Mouse (Mus musculus): ENCODE results near the gene Lrch3. TPM values are rescaled to one million over a fixed set of nuclear protein-coding genes. Genes with fewer than 3 reads are reported as not detected.
A peak's percentile ranks its signal among the peaks of the same experiment; 100 is the strongest.
"Not testable (repeated sequence)": the region's sequence is repeated elsewhere in the genome, so short reads cannot be mapped to it uniquely, and the experiment has no call there.

The Lrch3 gene
- total and polyA plus RNA-seq, 2 experiments from 2014 or later, result 19.6 to 50.3 TPM

DNA sequence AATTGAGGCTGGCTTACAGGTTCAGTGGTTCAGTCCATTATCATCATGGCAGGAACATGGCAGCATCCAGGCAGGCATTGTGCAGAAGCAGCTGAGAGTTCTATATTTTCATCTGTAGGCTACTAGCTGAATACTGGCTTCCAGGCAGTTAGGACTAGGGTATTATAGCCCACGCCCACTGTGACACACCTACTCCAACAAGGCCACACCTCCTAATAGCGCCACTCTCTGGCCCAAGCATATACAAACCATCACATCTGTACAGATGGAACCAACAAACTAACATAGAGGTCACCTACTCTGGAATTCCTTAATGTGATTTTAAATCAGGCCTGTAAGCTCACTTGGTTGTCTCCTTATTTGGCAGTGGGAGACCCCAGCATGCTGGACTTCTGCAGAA is 134.8 kb downstream of the Lrch3 start:
- Histone ChIP-seq H3K27ac (ENCODE audit: low read depth, low read length) (no peak overlapping the region), H3K9me3 (ENCODE audit: low read length) (no peaks in the 10 kb centered on the region), H3K9ac (no peak overlapping the region), H3K27me3 (ENCODE audit: insufficient read depth, low read length) (no peaks in the 10 kb centered on the region), H3K4me2 (ENCODE audit: low read depth) (no peak overlapping the region), H3K4me3 (ENCODE audit: low read depth, low read length) (no peak overlapping the region), H3K4me1 (ENCODE audit: insufficient read depth) (no peaks in the 10 kb centered on the region), H3K36me3 (ENCODE audit: insufficient read depth) (no peaks in the 10 kb centered on the region)
- WGBS, result 80% methylated on average over 2 of the region's 2 CpGs
- no peak for ATAC-seq
- no peak for DNase-seq
- TF ChIP-seq CTCF (IDR thresholded peaks at IDR 0.05; ENCODE audit: low read depth), result no peak

DNA sequence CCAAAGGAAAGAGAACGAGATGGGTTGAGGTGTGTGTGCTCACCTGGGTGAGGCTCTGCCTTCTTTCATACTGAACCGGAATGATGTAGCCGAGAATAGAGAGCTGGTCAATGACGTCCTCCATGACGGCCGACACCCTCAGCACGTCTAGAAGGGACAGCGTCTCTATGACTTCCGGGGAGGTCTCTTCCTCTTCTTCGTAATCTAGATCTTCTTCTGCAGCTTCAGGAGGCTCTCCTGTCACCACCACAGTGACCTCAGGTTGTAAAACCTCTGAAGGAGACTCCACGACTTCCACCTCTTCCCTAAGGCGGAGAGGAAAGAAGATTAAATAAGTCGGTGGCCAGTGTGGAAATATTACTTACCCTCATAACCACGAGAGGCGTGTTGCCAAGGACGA is 135.9 kb downstream of the Lrch3 start:
- ATAC-seq, result no peak
- no peak for DNase-seq
- no peak overlapping the region for H3K4me3 ChIP-seq (ENCODE audit: low read depth, low read length)
- H3K36me3 ChIP-seq (ENCODE audit: insufficient read depth), result no peaks in the 10 kb centered on the region
- no peak overlapping the region for H3K27ac ChIP-seq (ENCODE audit: low read depth, low read length)
- WGBS, result 94% methylated on average over 16 of the region's 16 CpGs
- no peak overlapping the region for H3K4me2 ChIP-seq (ENCODE audit: low read depth)
- no peak for TF ChIP-seq CTCF (IDR thresholded peaks at IDR 0.05; ENCODE audit: low read depth)
- H3K9ac ChIP-seq, result no peak overlapping the region
- H3K9me3 ChIP-seq (ENCODE audit: low read length), result no peaks in the 10 kb centered on the region
- H3K27me3 ChIP-seq (ENCODE audit: insufficient read depth, low read length), result no peaks in the 10 kb centered on the region
- no peaks in the 10 kb centered on the region for H3K4me1 ChIP-seq (ENCODE audit: insufficient read depth)

DNA sequence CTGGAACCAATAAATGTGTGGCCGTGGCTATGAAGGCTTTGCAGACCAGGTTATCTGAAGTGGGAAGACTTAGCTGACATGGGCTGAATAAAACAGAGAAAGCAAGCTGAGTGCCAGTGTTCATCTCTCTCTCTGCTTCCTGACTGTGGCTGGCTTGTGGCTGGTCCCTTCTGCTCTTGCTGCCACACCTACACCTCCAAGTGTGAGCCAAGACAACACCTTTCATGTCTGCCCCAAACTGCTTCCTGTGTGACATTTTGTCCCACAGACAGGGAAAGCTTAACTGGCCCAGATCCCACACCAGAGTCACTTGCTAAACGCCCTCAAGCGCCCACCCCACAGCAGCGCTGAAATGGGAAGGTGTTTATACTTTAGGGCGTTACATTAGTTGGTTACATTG is 139.2 kb downstream of the Lrch3 start:
- H3K4me2 ChIP-seq (ENCODE audit: low read depth), result no peak overlapping the region
- TF ChIP-seq CTCF (IDR thresholded peaks at IDR 0.05; ENCODE audit: low read depth), result no peak
- no peak overlapping the region for H3K4me3 ChIP-seq (ENCODE audit: low read depth, low read length)
- DNase-seq (no peak), ATAC-seq (no peak)
- no peaks in the 10 kb centered on the region for H3K9me3 ChIP-seq (ENCODE audit: low read length)
- no peaks in the 10 kb centered on the region for H3K36me3 ChIP-seq (ENCODE audit: insufficient read depth)
- H3K27ac ChIP-seq (ENCODE audit: low read depth, low read length), result no peak overlapping the region
- WGBS, result 72% methylated on average over 5 of the region's 5 CpGs
- no peak overlapping the region for H3K9ac ChIP-seq
- peaks cover 4% of the 10 kb centered on the region; the same call in 1 of the 2 replicates for H3K4me1 ChIP-seq (ENCODE audit: insufficient read depth)
- H3K27me3 ChIP-seq (ENCODE audit: insufficient read depth, low read length), result no peaks in the 10 kb centered on the region

DNA sequence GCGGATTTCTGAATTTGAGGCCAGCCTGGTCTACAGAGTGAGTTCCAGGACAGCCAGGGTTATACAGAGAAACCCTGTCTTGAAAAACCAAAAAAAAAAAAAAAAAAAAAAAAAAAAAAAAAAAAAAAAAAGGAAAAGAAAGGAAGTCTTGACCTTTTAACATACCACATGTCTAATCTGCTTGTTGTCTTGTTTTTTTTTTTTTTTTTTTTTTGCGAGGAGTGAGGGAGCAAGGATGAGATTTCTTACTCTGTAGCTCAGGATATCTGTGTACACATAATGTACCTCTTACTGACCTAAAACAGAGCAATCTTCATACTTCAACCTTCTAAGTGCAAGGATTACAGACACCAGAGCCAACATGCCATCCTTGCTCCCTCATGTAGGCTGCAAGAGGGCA is 141.0 kb downstream of the Lrch3 start:
- not testable (repeated sequence) for H3K36me3 ChIP-seq (ENCODE audit: insufficient read depth); H3K9me3 ChIP-seq (ENCODE audit: low read length); ATAC-seq; H3K9ac ChIP-seq; H3K4me2 ChIP-seq (ENCODE audit: low read depth); H3K27ac ChIP-seq (ENCODE audit: low read depth, low read length); H3K27me3 ChIP-seq (ENCODE audit: insufficient read depth, low read length); DNase-seq; H3K4me3 ChIP-seq (ENCODE audit: low read depth, low read length); H3K4me1 ChIP-seq (ENCODE audit: insufficient read depth)
- 91% methylated on average over 2 of the region's 2 CpGs for WGBS

DNA sequence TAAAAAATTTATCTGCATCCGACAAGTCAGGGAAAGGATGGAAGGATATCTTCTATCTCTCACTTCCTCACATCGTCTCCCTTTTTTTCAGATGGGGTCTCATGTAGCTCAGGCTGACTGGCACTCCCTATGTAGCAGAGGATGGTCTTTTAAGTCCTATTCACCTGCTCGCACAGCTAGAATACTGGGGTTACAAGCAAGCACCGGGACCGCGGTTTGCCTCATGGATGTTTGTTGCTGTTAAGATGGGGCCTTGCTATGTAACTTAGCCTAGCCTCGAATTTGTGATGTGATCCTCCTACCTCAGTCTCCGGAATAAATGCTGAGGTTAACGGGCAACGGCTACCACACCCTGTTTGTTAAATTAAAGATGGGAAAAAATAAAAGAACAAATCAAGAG is 141.8 kb downstream of the Lrch3 start:
- H3K4me3 ChIP-seq (ENCODE audit: low read depth, low read length), result peak overlapping the region; percentile 93
- H3K4me1 ChIP-seq (ENCODE audit: insufficient read depth), result peaks cover 5% of the 10 kb centered on the region; the same call in 1 of the 2 replicates
- no peaks in the 10 kb centered on the region for H3K27me3 ChIP-seq (ENCODE audit: insufficient read depth, low read length)
- no peak for DNase-seq
- peak overlapping the region; percentile 89; the same call in 1 of the 2 replicates for H3K9ac ChIP-seq
- no peak overlapping the region for H3K27ac ChIP-seq (ENCODE audit: low read depth, low read length)
- 18% methylated on average over 10 of the region's 10 CpGs for WGBS
- no peak for TF ChIP-seq CTCF (IDR thresholded peaks at IDR 0.05; ENCODE audit: low read depth)
- no peaks in the 10 kb centered on the region for H3K9me3 ChIP-seq (ENCODE audit: low read length)
- H3K4me2 ChIP-seq (ENCODE audit: low read depth), result peak overlapping the region; percentile 57
- no peak for ATAC-seq
- peaks cover 16% of the 10 kb centered on the region; the same call in 1 of the 2 replicates for H3K36me3 ChIP-seq (ENCODE audit: insufficient read depth)

DNA sequence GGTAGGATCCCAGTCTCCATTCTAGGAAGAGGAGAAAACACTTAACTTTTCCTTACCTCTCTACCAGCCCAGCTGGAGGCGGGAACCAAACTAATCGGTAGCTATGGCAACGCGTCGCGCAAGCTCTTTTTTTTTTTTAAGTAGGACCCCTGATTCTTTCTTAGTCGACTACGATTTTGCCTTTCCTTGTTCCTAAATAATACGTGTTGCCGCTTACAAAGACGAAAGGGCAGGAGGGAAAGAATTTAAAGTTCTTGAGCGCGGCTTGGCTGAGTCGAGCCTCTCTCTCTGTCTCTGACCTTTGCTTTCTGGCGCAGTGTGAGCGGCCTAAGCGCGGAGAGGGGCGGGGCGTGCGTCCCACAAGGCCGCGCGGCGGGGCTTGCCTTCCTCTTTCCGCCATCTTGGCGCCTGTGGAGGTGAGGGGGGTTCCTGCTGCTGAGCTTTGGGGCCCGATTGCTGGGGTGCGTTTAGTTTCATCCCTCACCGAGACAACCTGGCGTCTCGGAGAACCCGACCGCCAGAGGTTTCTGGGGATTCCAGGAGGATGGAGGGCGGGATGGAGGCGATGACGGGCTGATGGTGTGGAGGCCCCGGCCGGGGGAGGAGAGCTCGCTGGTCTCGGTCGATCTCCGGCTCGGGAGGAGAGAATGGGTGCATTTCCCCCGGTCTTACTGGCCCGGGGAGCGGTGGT is 142.3 kb downstream of the Lrch3 start, which contains the start of the genes Iqcg and Rpl35a:
Gene Iqcg (minus strand): TSS at position 124 of the 691 bp plus-strand sequence.
Gene Rpl35a (plus strand): TSS at position 359 of the 691 bp plus-strand sequence.
- Histone ChIP-seq H3K27ac (ENCODE audit: low read depth, low read length) (peak within 1 kb of the TSS; percentile 92), H3K36me3 (ENCODE audit: insufficient read depth) (peaks cover 19% of the 10 kb centered on the region; the same call in 1 of the 2 replicates), H3K27me3 (ENCODE audit: insufficient read depth, low read length) (no peaks in the 10 kb centered on the region), H3K9ac (peak within 1 kb of the TSS; percentile 89), H3K4me3 (ENCODE audit: low read depth, low read length) (peak within 1 kb of the TSS; percentile 93), H3K4me1 (ENCODE audit: insufficient read depth) (peaks cover 5% of the 10 kb centered on the region; the same call in 1 of the 2 replicates), H3K4me2 (ENCODE audit: low read depth) (peak within 1 kb of the TSS; percentile 57), H3K9me3 (ENCODE audit: low read length) (no peaks in the 10 kb centered on the region)
- under 1% methylated on average over 45 of the region's 47 CpGs for WGBS
- no peak for TF ChIP-seq CTCF (IDR thresholded peaks at IDR 0.05; ENCODE audit: low read depth)
- peak; percentile 98 for DNase-seq
- peak; percentile 96 for ATAC-seq

DNA sequence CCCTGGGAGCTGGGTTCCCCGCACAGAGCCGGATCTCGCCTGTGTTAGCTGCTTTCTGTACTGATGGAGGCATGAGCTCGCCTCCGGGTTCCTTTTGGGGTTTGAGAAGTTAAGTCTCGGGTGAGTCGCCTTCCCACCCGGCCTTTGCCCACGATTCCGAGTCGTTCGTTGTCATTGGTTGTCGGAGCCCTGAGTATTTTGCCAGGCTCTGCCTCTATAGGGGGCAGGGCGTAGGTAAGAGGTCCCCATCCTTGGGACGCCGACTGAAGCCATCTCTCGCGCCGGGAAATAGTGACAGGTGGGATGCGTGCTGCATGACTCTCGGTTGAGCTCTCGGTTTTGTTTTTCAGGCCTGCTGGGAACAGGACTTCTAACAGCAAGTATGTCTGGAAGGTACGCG is 142.9 kb downstream of the Lrch3 start:
- Histone ChIP-seq H3K4me2 (ENCODE audit: low read depth) (peak overlapping the region; percentile 57), H3K9ac (peak overlapping the region; percentile 89), H3K9me3 (ENCODE audit: low read length) (no peaks in the 10 kb centered on the region), H3K4me1 (ENCODE audit: insufficient read depth) (peaks cover 5% of the 10 kb centered on the region; the same call in 1 of the 2 replicates), H3K27me3 (ENCODE audit: insufficient read depth, low read length) (no peaks in the 10 kb centered on the region), H3K4me3 (ENCODE audit: low read depth, low read length) (peak overlapping the region; percentile 93), H3K27ac (ENCODE audit: low read depth, low read length) (peak overlapping the region; percentile 92), H3K36me3 (ENCODE audit: insufficient read depth) (peaks cover 19% of the 10 kb centered on the region; the same call in 1 of the 2 replicates)
- ATAC-seq, result peak; percentile 42; the same call in 1 of the 2 replicates
- TF ChIP-seq CTCF (IDR thresholded peaks at IDR 0.05; ENCODE audit: low read depth), result no peak
- DNase-seq, result no peak
- WGBS, result under 1% methylated on average over 24 of the region's 24 CpGs
